8 mouse cellular contexts compared by ENCODE assay signal in genomic region chr13:56703222-56703870, GRCm38 (mm10). TPM values are rescaled to one million over a fixed set of nuclear protein-coding genes. Genes with fewer than 3 reads are reported as not detected.
DNase-seq lines count a peak whose midpoint lies in the region; ATAC-seq lines count a peak whose summit lies in the region.

No protein-coding gene starts in this region.

- peak overlapping the region; percentile 69 for H3K4me2 ChIP-seq in hindbrain, embryonic 13.5 days

- H3K36me3 ChIP-seq in hindbrain, embryonic 13.5 days, result no peaks in the 10 kb centered on the region; the same call in 1 of the 2 replicates

- H3K27ac ChIP-seq in hindbrain, embryonic 13.5 days, result peak overlapping the region; percentile 99

- peak; percentile 75 for ATAC-seq in hindbrain, embryonic 13.5 days (ENCODE audit: low FRiP score)

- peak overlapping the region; percentile 73 for H3K4me3 ChIP-seq in hindbrain, embryonic 13.5 days

- H3K27me3 ChIP-seq in hindbrain, embryonic 13.5 days, result no peaks in the 10 kb centered on the region

- WGBS in hindbrain, embryonic 13.5 days, result under 1% methylated on average over 76 of the region's 80 CpGs

- no peaks in the 10 kb centered on the region for H3K9me3 ChIP-seq in hindbrain, embryonic 13.5 days

- H3K4me1 ChIP-seq in hindbrain, embryonic 13.5 days (replicated peaks), result peaks cover 57% of the 10 kb centered on the region

- peak overlapping the region; percentile 95 for H3K9ac ChIP-seq in hindbrain, embryonic 13.5 days

- peak; percentile 85 for DNase-seq in ZHBTc4 (ENCODE audit: low read depth, low spot score)
- DNase-seq in cerebellum, postnatal 14 days, result peak; percentile 81 to 82
- DNase-seq in frontal cortex, postnatal 25 days (ENCODE audit: low spot score in 2 of 2), result peak; percentile 23 to 28
- DNase-seq in left cerebral cortex, postnatal 10 days (ENCODE audit: extremely low spot score in 1 of 2, low spot score in 2 of 2), result peak; percentile 46 to 82
- DNase-seq in mesoderm, embryonic 11.5 days (ENCODE audit: low read depth, low spot score), result peak; percentile 79
- peak; percentile 56 for DNase-seq in right cerebral cortex, postnatal 25 days
- peak; percentile 82 for DNase-seq in yolk sac, embryonic 10.5 days (ENCODE audit: low spot score)

- intact Hi-C loops in left cerebral cortex, postnatal 10 days (cut with DNase I), result no loop called here

RNA-seq across cellular contexts. Expression of gene Smad5, which starts 0.5 kb away (rescaled TPM):
- polyA plus RNA-seq in hindbrain, embryonic 13.5 days (2015; fragmentation: Nextera tagmentation; extraction: Ambion mirVana), result 23.5 and 24.1 TPM in 2 replicates
- total RNA-seq in left cerebral cortex, postnatal 10 days (2021), result 10 to 100 TPM; 22.3 to 23.0 TPM

RNA-seq across cellular contexts. Expression of gene Gm45623, which starts 50.3 kb away (rescaled TPM):
- polyA plus RNA-seq in hindbrain, embryonic 13.5 days (2015; fragmentation: Nextera tagmentation; extraction: Ambion mirVana), result 1.5 and 1.7 TPM in 2 replicates
- total RNA-seq in left cerebral cortex, postnatal 10 days (2021), result 10 to 100 TPM in 1 of 2 experiments, 1 to 10 TPM in 1; 6.9 to 13.1 TPM

Comparison
In these comparisons a context has a peak if more than half of its experiments do, and no peak if none do; other contexts are left out.
1. Peak in every context shown above with its lines: DNase-seq, ATAC-seq, H3K4me3 ChIP-seq and H3K27ac ChIP-seq.
2. DNase-seq: peak in every context shown above with its lines; median percentile 85 in ZHBTc4; 82 in yolk sac, embryonic 10.5 days; 82 in cerebellum, postnatal 14 days; 79 in mesoderm, embryonic 11.5 days; 64 in left cerebral cortex, postnatal 10 days; 56 in right cerebral cortex, postnatal 25 days; 26 in frontal cortex, postnatal 25 days.